Mouse (Mus musculus) kidney, adult 2 months (tissue): ENCODE data around the gene 9330159F19Rik.

ENCODE experiments used
- CTCF ChIP-seq: fragments of 200-500 bp; conservative IDR thresholded peaks from 2 replicates; pipeline ENCODE4 v1.5.1; 2011; ENCODE audit warnings: low read depth, mild to moderate bottlenecking, control low read depth, low read length, moderate library complexity, mixed read lengths; ENCODE audit not compliant: insufficient read depth, insufficient read length
- POLR2A ChIP-seq: fragments of 200-500 bp; IDR thresholded peaks from one replicate; pipeline ENCODE4 v1.6.1; 2011; ENCODE audit warnings: low read depth, low read length, control low read depth

- no peak for TF ChIP-seq CTCF
- TF ChIP-seq POLR2A, result no peak
These were observed 2.2 kb downstream of the 9330159F19Rik start for GRCm38 (mm10) chr10:29213534-29214100.
